Mouse (Mus musculus): ENCODE measurements around the gene Syt8. TPM values are rescaled to one million over a fixed set of nuclear protein-coding genes. Genes with fewer than 3 reads are reported as not detected.
"Not testable (repeated sequence)": the region's sequence is repeated elsewhere in the genome, so short reads cannot be mapped to it uniquely, and the experiment has no call there.

Syt8 gene
- not detected for total RNA-seq (2021)
- long read RNA-seq, experiment 1, result 0 reads
- long read RNA-seq, experiment 2, result 0 reads

GRCm38 (mm10) chr7:142434137-142434865 is at the start of gene Syt8:
TSS of gene Syt8 (plus strand) at chr7:142434850.
- DNase-seq (ENCODE audit: low spot score in 2 of 2), result no peak

GRCm38 (mm10) chr7:142385742-142386403 is 48.8 kb upstream of the Syt8 start:
- no peak for DNase-seq (ENCODE audit: low spot score in 2 of 2)

GRCm38 (mm10) chr7:142386621-142387201 is 47.9 kb upstream of the Syt8 start:
- peak in 1 of 2 experiments; percentile 19 for DNase-seq (ENCODE audit: low spot score in 2 of 2)

GRCm38 (mm10) chr7:142387419-142388148 is 47.1 kb upstream of the Syt8 start, which contains the start of gene Ctsd:
TSS of gene Ctsd (minus strand) at chr7:142388038.
- DNase-seq (ENCODE audit: low spot score in 2 of 2), result peak; percentile 91 to 97

- no peak for DNase-seq (ENCODE audit: low spot score in 2 of 2)
Measured at GRCm38 (mm10) chr7:142388198-142388597, 46.5 kb upstream of the Syt8 start.

GRCm38 (mm10) chr7:142388740-142389139 is 45.9 kb upstream of the Syt8 start:
- no peak for DNase-seq (ENCODE audit: low spot score in 2 of 2)

GRCm38 (mm10) chr7:142389961-142390650 is 44.5 kb upstream of the Syt8 start:
- DNase-seq (ENCODE audit: low spot score in 2 of 2), result no peak

GRCm38 (mm10) chr7:142391108-142391507 is 43.5 kb upstream of the Syt8 start:
- no peak for DNase-seq (ENCODE audit: low spot score in 2 of 2)

GRCm38 (mm10) chr7:142391609-142392008 is 43.0 kb upstream of the Syt8 start:
- no peak for DNase-seq (ENCODE audit: low spot score in 2 of 2)

GRCm38 (mm10) chr7:142393191-142393590 is 41.5 kb upstream of the Syt8 start:
- peak in 1 of 2 experiments; percentile 34 for DNase-seq (ENCODE audit: low spot score in 2 of 2)

GRCm38 (mm10) chr7:142394261-142395190 is 40.1 kb upstream of the Syt8 start:
- DNase-seq (ENCODE audit: low spot score in 2 of 2), result no peak

- no peak for DNase-seq (ENCODE audit: low spot score in 2 of 2)
Measured at GRCm38 (mm10) chr7:142395472-142395871, 39.2 kb upstream of the Syt8 start.

GRCm38 (mm10) chr7:142396611-142397010 is 38.0 kb upstream of the Syt8 start:
- no peak for DNase-seq (ENCODE audit: low spot score in 2 of 2)

GRCm38 (mm10) chr7:142398052-142398451 is 36.6 kb upstream of the Syt8 start:
- DNase-seq (ENCODE audit: low spot score in 2 of 2), result no peak

GRCm38 (mm10) chr7:142399250-142399649 is 35.4 kb upstream of the Syt8 start:
- DNase-seq (ENCODE audit: low spot score in 2 of 2), result no peak

GRCm38 (mm10) chr7:142400112-142400749 is 34.4 kb upstream of the Syt8 start:
- DNase-seq (ENCODE audit: low spot score in 2 of 2), result no peak

- DNase-seq (ENCODE audit: low spot score in 2 of 2), result no peak
Measured at GRCm38 (mm10) chr7:142400750-142401142, 33.9 kb upstream of the Syt8 start.

GRCm38 (mm10) chr7:142403591-142403990 is 31.1 kb upstream of the Syt8 start:
- DNase-seq (ENCODE audit: low spot score in 2 of 2), result no peak

GRCm38 (mm10) chr7:142405134-142405533 is 29.5 kb upstream of the Syt8 start:
- DNase-seq (ENCODE audit: low spot score in 2 of 2), result not testable (repeated sequence)
